Mouse (Mus musculus): Measurements from ENCODE around the gene Btc. TPM values are rescaled to one million over a fixed set of nuclear protein-coding genes. Genes with fewer than 3 reads are reported as not detected.

Gene Btc
- total and polyA plus RNA-seq, 3 experiments: 1.9 to 2.2 TPM; not detected in 1

DNA sequence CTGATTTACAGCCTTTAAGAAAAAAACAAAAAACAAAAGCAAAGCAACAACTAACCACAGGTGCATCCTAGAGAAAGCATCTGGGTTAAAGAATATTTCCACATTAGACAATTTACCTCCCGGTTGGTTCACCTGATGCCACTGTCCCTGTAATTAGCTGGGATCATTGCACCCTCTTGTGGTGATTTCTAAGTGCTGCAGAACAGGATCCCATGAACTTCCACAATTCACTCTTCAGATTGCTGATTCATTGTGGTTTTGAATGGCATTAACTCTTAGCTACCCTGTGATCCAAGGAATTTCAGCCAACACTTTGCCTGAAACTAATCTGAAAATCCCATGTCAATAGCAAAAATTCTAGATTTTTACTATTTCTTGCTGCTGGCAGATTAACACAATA is 94.9 kb downstream of the Btc start:
- no peak overlapping the region for H3K9ac ChIP-seq (ENCODE audit: control insufficient read depth, low read depth, low read length, poor library complexity, severe bottlenecking)
- H3K27me3 ChIP-seq (ENCODE audit: control insufficient read depth in 1 of 2, insufficient read depth in 2 of 2, low read length in 2 of 2): peaks cover 0 to 3% of the 10 kb centered on the region in 2 experiments; a peak in 1 of 4 replicates
- no peaks in the 10 kb centered on the region for H3K79me2 ChIP-seq (ENCODE audit: control insufficient read depth, insufficient read depth, low read length, poor library complexity)
- TF ChIP-seq RAD21 (IDR thresholded peaks at IDR 0.05; ENCODE audit: low read depth, low read length): peak; percentile 95
- TF ChIP-seq ZKSCAN1 (IDR thresholded peaks at IDR 0.05; ENCODE audit: low read depth, low read length): no peak
- TF ChIP-seq POLR2AphosphoS2 (IDR thresholded peaks at IDR 0.05; ENCODE audit: low read length): no peak
- peak; percentile 81 for TF ChIP-seq SMC3 (IDR thresholded peaks at IDR 0.05; ENCODE audit: low read depth, low read length)
- TF ChIP-seq JUND (IDR thresholded peaks at IDR 0.05; ENCODE audit: low read depth, low read length): no peak
- TF ChIP-seq ZC3H11A (IDR thresholded peaks at IDR 0.05; ENCODE audit: low read depth, low read length): peak; percentile 69
- TF ChIP-seq CTCF (IDR thresholded peaks at IDR 0.05 in 2 of 3, conservative IDR thresholded peaks at IDR 0.05 in 1 of 3; ENCODE audit: control insufficient read depth in 1 of 3, insufficient read depth in 1 of 3, low read depth in 2 of 3, low read length in 3 of 3, poor library complexity in 1 of 3, severe bottlenecking in 1 of 3): peak; percentile 58 to 87 (median 74)
- peak; percentile 60; the same call in 1 of the 2 replicates for TF ChIP-seq GABPA (IDR thresholded peaks at IDR 0.05; ENCODE audit: low read depth, low read length)
- peaks cover 0 to 4% of the 10 kb centered on the region in 2 experiments; a peak in 1 of 4 replicates for H3K4me1 ChIP-seq (ENCODE audit: control insufficient read depth in 1 of 2, insufficient read depth in 2 of 2, low read length in 2 of 2)
- no peak overlapping the region for H3K27ac ChIP-seq (ENCODE audit: control insufficient read depth, low read depth, low read length)
- peak; percentile 66 for DNase-seq (ENCODE audit: low read depth, low spot score)
- no peaks in the 10 kb centered on the region for H3K36me3 ChIP-seq (ENCODE audit: control insufficient read depth in 1 of 2, insufficient read depth in 2 of 2, low read length in 2 of 2)
- H3K4me3 ChIP-seq (ENCODE audit: control insufficient read depth in 1 of 2, insufficient read depth in 1 of 2, low read depth in 2 of 2, low read length in 2 of 2): no peak overlapping the region
- H3K9me3 ChIP-seq (replicated peaks; ENCODE audit: insufficient read depth, low read length): no peaks in the 10 kb centered on the region

Other genes starting within 250 kb of the Btc start
- 18.5 and 19.1 TPM in 2 replicates for gene Parm1, start 114.6 kb upstream of the Btc start, total RNA-seq (2012; rRNA removed)
- gene Parm1, start 114.6 kb upstream of the Btc start, polyA plus RNA-seq (2012; ENCODE audit: insufficient read depth in 1 of 2, insufficient read length in 2 of 2, low read depth in 1 of 2, low replicate concordance in 2 of 2, missing spikeins in 1 of 2): 10 to 100 TPM; 41.0 to 76.1 TPM